Mouse (Mus musculus): ENCODE measurements around the gene Zfp987.
"Not testable (repeated sequence)": the region's sequence is repeated elsewhere in the genome, so short reads cannot be mapped to it uniquely, and the experiment has no call there.

DNA sequence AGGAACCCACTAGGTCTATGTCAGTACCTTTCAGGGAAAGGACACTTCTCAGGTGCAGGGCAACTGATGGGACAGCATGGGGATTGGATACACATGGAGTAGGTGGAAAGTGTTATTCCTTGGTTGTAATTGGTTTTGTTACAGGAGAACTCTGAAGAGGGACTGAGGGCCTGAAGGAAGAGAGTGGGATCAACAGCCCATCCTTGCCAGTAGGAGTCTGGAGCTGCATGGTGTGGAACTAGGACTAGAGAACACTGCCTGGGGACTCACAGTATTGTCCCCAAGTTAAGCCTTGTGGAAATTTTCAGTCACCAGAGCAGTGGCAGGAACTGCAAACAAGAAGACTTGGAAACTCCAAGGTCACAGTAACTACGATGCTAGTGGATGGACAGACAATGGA, 44.6 kb upstream of the Zfp987 start:
- not testable (repeated sequence) for TF ChIP-seq CTCF (IDR thresholded peaks at IDR 0.05; ENCODE audit: borderline replicate concordance, extremely low read depth, insufficient read depth, insufficient read length); POLR2A (IDR thresholded peaks at IDR 0.05; ENCODE audit: borderline replicate concordance, extremely low read depth, insufficient read depth, insufficient read length, poor library complexity, severe bottlenecking)
